Mouse (Mus musculus) bone marrow, adult 2 months (tissue): ENCODE measurements at regions not wholly inside any gene's neighbourhood (a gene's known extent, or its start where the extent isn't known, plus 50 kb on each side); places are given as distances from the start of the nearest gene placed in this dataset.

Experiments used
- CTCF ChIP-seq: fragments of 200-500 bp; IDR thresholded peaks from 2 replicates; pipeline ENCODE4 v1.5.1; 2011; ENCODE audit warnings: low read length, control low read depth; ENCODE audit not compliant: control insufficient read depth, insufficient read depth
- POLR2A ChIP-seq: fragments of 200-500 bp; IDR thresholded peaks from 2 replicates; pipeline ENCODE4 v1.6.1; 2011; ENCODE audit warnings: low read depth, mild to moderate bottlenecking, control low read depth, low read length, borderline replicate concordance; ENCODE audit not compliant: control insufficient read depth

DNA sequence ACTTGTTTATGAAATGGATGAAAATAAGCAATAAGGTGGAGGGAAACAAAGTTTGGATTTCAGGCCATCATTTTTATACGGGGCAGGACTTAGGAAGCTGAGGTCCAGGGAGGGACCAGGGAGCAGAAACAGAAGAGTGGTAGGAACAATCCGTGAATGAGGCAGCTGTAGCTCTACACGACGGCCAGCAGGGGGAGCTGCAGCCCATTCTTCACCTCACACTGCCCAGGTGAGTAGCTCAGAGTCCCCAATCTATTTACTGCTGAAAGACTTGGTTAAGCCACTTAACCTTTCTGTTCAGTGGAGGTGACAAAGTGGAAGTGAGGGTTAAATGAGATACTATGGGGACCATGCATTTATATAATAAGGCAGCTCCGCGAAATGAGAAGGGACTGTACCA, 225.7 kb downstream of the Gm45692 start:
- TF ChIP-seq CTCF (peak; percentile 89), POLR2A (no peak)
